Mouse (Mus musculus) brain, embryonic 14.5 days (tissue): Measurements from ENCODE around the gene Gm3250.

Experiments
- CTCF ChIP-seq: fragments of 200-500 bp; IDR thresholded peaks from 2 replicates; pipeline ENCODE4 v1.5.1; 2012; ENCODE audit warnings: inconsistent platforms, mild to moderate bottlenecking, moderate library complexity, borderline replicate concordance; ENCODE audit not compliant: insufficient read depth, insufficient read length; ENCODE audit errors: extremely low read depth
- POLR2A ChIP-seq: fragments of 200-500 bp; IDR thresholded peaks from 2 replicates; pipeline ENCODE4 v1.6.1; 2012; ENCODE audit warnings: mild to moderate bottlenecking, inconsistent platforms, borderline replicate concordance; ENCODE audit not compliant: poor library complexity, insufficient read depth, insufficient read length, severe bottlenecking; ENCODE audit errors: extremely low read depth

DNA sequence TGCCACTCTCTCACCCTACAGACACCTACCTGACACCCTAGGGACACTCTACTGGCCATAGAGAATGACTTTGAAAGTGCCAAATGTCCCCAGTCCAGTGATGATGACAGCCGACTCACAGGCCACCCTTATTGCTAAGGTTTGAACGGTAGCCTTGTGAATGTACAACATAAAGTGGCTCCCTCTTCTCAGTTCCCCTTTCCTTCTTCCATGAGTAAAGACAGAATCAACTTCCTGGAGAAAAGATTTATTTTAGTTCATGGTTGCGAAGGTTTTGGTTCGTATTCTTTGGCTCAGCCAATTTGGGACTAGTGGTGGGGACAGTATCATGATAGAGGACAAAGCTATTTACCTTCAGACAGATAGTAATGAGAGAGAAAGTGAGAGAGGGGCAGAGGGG, 43.4 kb downstream of the Gm3250 start:
- TF ChIP-seq POLR2A (no peak), CTCF (no peak)
